Mouse (Mus musculus) hindbrain, embryonic 11.5 days (tissue): ENCODE results near the gene Mier1. TPM values are rescaled to one million over a fixed set of nuclear protein-coding genes. Genes with fewer than 3 reads are reported as not detected.

Experiments used
- ATAC-seq: fragments of 200-750 bp; cut with Nextera tagmentation; 2 replicates; pipeline ENCODE4 v1.8.0; 2017; ENCODE audit warnings: mild to moderate bottlenecking, moderate TSS enrichment, moderate library complexity; ENCODE audit not compliant: low FRiP score
- DNase-seq: peaks from one replicate; pipeline ENCODE4 v3.0.0-alpha.2; 2015; ENCODE audit warnings: low spot score
- H3K27ac ChIP-seq: fragments of 300-500 bp; sonication (generic); 2 replicates; pipeline ENCODE4 v1.5.1; 2014; ENCODE audit warnings: mild to moderate bottlenecking, low read depth, low read length
- H3K27me3 ChIP-seq: fragments of 300-500 bp; sonication (generic); 2 replicates; pipeline ENCODE4 v1.6.1; 2014; ENCODE audit warnings: mild to moderate bottlenecking, low read length, moderate library complexity, mixed read lengths; ENCODE audit not compliant: control insufficient read depth, insufficient read depth
- H3K36me3 ChIP-seq: fragments of 300-500 bp; sonication (generic); 2 replicates; pipeline ENCODE4 v1.6.1; 2014; ENCODE audit warnings: mild to moderate bottlenecking, low read length, moderate library complexity, mixed read lengths; ENCODE audit not compliant: control insufficient read depth, insufficient read depth
- H3K4me1 ChIP-seq: fragments of 300-500 bp; sonication (generic); replicated peaks from 2 replicates; pipeline ENCODE4 v1.6.1; 2014; ENCODE audit warnings: low read length, mixed read lengths; ENCODE audit not compliant: control insufficient read depth, insufficient read depth
- H3K4me2 ChIP-seq: fragments of 300-500 bp; sonication (generic); replicated peaks from 2 replicates; pipeline ENCODE4 v1.6.1; 2014; ENCODE audit warnings: mild to moderate bottlenecking, low read depth, low read length
- H3K4me3 ChIP-seq: fragments of 300-500 bp; sonication (generic); 2 replicates; pipeline ENCODE4 v1.5.1; 2014; ENCODE audit warnings: low read depth, low read length
- H3K9ac ChIP-seq: fragments of 300-500 bp; sonication (generic); 2 replicates; pipeline ENCODE4 v1.6.1; 2014; ENCODE audit warnings: low read depth, low read length
- H3K9me3 ChIP-seq: fragments of 300-500 bp; sonication (generic); 2 replicates; pipeline ENCODE4 v1.6.1; 2016; ENCODE audit warnings: low read length; ENCODE audit not compliant: control insufficient read depth
- whole genome bisulfite sequencing: fragments of 180-500 bp; shearing (Covaris S2); extraction: QIAGEN DNeasy Blood & Tissue Kit; methylation state at CpG from one replicate; pipeline ENCODE4 v1.1.7; 2014; 5-methylcytosine and 5-hydroxymethylcytosine counted together
- polyA plus RNA-seq: library from polyadenylated mRNA; unstranded; fragments of >200 nt; fragmentation: Nextera tagmentation; extraction: Ambion mirVana; gene quantifications from 2 replicates; pipeline ENCODE4 v1.2.1, GENCODE M21; 2014

Mier1 gene
- polyA plus RNA-seq, 1 experiment from 2014 or later, result 48.8 TPM

GRCm38 (mm10) chr4:103174001-103174400 lies 59.8 kb downstream of the Mier1 start:
- 74% methylated on average over 7 of the region's 7 CpGs for WGBS
- H3K9ac ChIP-seq, result no peak overlapping the region
- no peaks in the 10 kb centered on the region for H3K9me3 ChIP-seq
- no peak overlapping the region for H3K4me3 ChIP-seq
- H3K36me3 ChIP-seq, result no peaks in the 10 kb centered on the region
- no peaks in the 10 kb centered on the region for H3K4me1 ChIP-seq
- no peak overlapping the region for H3K27ac ChIP-seq
- no peaks in the 10 kb centered on the region for H3K27me3 ChIP-seq
- H3K4me2 ChIP-seq, result no peak overlapping the region
- ATAC-seq (no peak), DNase-seq (no peak)

- DNase-seq, result no peak
- no peak overlapping the region for H3K27ac ChIP-seq
- H3K9me3 ChIP-seq, result no peaks in the 10 kb centered on the region
- H3K4me2 ChIP-seq, result no peak overlapping the region
- H3K36me3 ChIP-seq, result no peaks in the 10 kb centered on the region
- no peak for ATAC-seq
- no peak overlapping the region for H3K9ac ChIP-seq
- WGBS, result 96% methylated on average over 1 of the region's 1 CpGs
- H3K4me3 ChIP-seq, result no peak overlapping the region
- no peaks in the 10 kb centered on the region for H3K27me3 ChIP-seq
- H3K4me1 ChIP-seq, result no peaks in the 10 kb centered on the region
Observed at GRCm38 (mm10) chr4:103177681-103178080, 63.5 kb downstream of the Mier1 start.

- H3K4me3 ChIP-seq, result no peak overlapping the region
- 88% methylated on average over 7 of the region's 7 CpGs for WGBS
- no peak for ATAC-seq
Observed at GRCm38 (mm10) chr4:103178635-103179318, 64.6 kb downstream of the Mier1 start.

GRCm38 (mm10) chr4:103179581-103179980 lies 65.4 kb downstream of the Mier1 start:
- H3K4me1 ChIP-seq, result no peaks in the 10 kb centered on the region
- H3K4me2 ChIP-seq, result no peak overlapping the region
- H3K9me3 ChIP-seq, result no peaks in the 10 kb centered on the region
- WGBS, result 64% methylated on average over 3 of the region's 3 CpGs
- 0 out of 2 replicates have a peak, but pooled peaks cover 2% of the 10 kb centered on the region for H3K36me3 ChIP-seq
- H3K27ac ChIP-seq, result no peak overlapping the region
- H3K27me3 ChIP-seq, result no peaks in the 10 kb centered on the region
- no peak overlapping the region for H3K4me3 ChIP-seq
- no peak for ATAC-seq
- no peak overlapping the region for H3K9ac ChIP-seq
- DNase-seq, result no peak

More at GRCm38 (mm10) chr4:103178635-103179318, 64.6 kb downstream of the Mier1 start:
- Histone ChIP-seq H3K4me1 (no peaks in the 10 kb centered on the region), H3K4me2 (no peak overlapping the region), H3K27me3 (no peaks in the 10 kb centered on the region), H3K36me3 (0 out of 2 replicates have a peak, but pooled peaks cover 2% of the 10 kb centered on the region), H3K27ac (no peak overlapping the region), H3K9me3 (no peaks in the 10 kb centered on the region), H3K9ac (no peak overlapping the region)
- DNase-seq, result no peak

- H3K4me1 ChIP-seq, result no peaks in the 10 kb centered on the region
- H3K27me3 ChIP-seq, result no peaks in the 10 kb centered on the region
- 70% methylated on average over 8 of the region's 8 CpGs for WGBS
- H3K9ac ChIP-seq, result no peak overlapping the region
- peak; percentile 49 for ATAC-seq
- no peaks in the 10 kb centered on the region for H3K9me3 ChIP-seq
- no peak overlapping the region for H3K4me3 ChIP-seq
- DNase-seq, result no peak
- no peak overlapping the region for H3K4me2 ChIP-seq
- 0 out of 2 replicates have a peak, but pooled peaks cover 2% of the 10 kb centered on the region for H3K36me3 ChIP-seq
- no peak overlapping the region for H3K27ac ChIP-seq
Observed at GRCm38 (mm10) chr4:103180300-103180888, 66.2 kb downstream of the Mier1 start.

GRCm38 (mm10) chr4:103188786-103189640 lies 74.8 kb downstream of the Mier1 start:
- H3K27ac ChIP-seq, result no peak overlapping the region
- no peak for ATAC-seq
- WGBS, result 91% methylated on average over 8 of the region's 8 CpGs
- H3K4me1 ChIP-seq, result no peaks in the 10 kb centered on the region
- no peak overlapping the region for H3K9ac ChIP-seq
- H3K9me3 ChIP-seq, result no peaks in the 10 kb centered on the region
- H3K4me3 ChIP-seq, result no peak overlapping the region
- no peak overlapping the region for H3K4me2 ChIP-seq
- no peaks in the 10 kb centered on the region for H3K27me3 ChIP-seq
- H3K36me3 ChIP-seq, result no peaks in the 10 kb centered on the region
- DNase-seq, result no peak

- H3K36me3 ChIP-seq, result no peaks in the 10 kb centered on the region
- ATAC-seq (no peak), DNase-seq (no peak)
- no peak overlapping the region for H3K4me2 ChIP-seq
- H3K27ac ChIP-seq, result no peak overlapping the region
- H3K4me1 ChIP-seq, result no peaks in the 10 kb centered on the region
- WGBS, result 84% methylated on average over 2 of the region's 2 CpGs
- no peaks in the 10 kb centered on the region for H3K27me3 ChIP-seq
- no peak overlapping the region for H3K4me3 ChIP-seq
- no peaks in the 10 kb centered on the region for H3K9me3 ChIP-seq
- no peak overlapping the region for H3K9ac ChIP-seq
Observed at GRCm38 (mm10) chr4:103192421-103192820, 78.2 kb downstream of the Mier1 start.

- no peak overlapping the region for H3K4me2 ChIP-seq
- no peak overlapping the region for H3K4me3 ChIP-seq
- WGBS, result 94% methylated on average over 8 of the region's 8 CpGs
- H3K36me3 ChIP-seq, result no peaks in the 10 kb centered on the region
- H3K9ac ChIP-seq, result no peak overlapping the region
- DNase-seq (no peak), ATAC-seq (no peak)
- no peaks in the 10 kb centered on the region for H3K9me3 ChIP-seq
- no peak overlapping the region for H3K27ac ChIP-seq
- H3K4me1 ChIP-seq, result no peaks in the 10 kb centered on the region
- no peaks in the 10 kb centered on the region for H3K27me3 ChIP-seq
Observed at GRCm38 (mm10) chr4:103197401-103197800, 83.2 kb downstream of the Mier1 start.
